Mouse (Mus musculus) spleen, adult 2 months (tissue): ENCODE results near the gene Cxcl9.

Experiments used
- CTCF ChIP-seq: fragments of 200-500 bp; IDR thresholded peaks from 2 replicates; pipeline ENCODE4 v1.5.1; 2011; ENCODE audit warnings: mild to moderate bottlenecking, inconsistent platforms; ENCODE audit not compliant: insufficient read depth, insufficient read length, insufficient replicate concordance; ENCODE audit errors: extremely low read depth
- POLR2A ChIP-seq: fragments of 200-500 bp; IDR thresholded peaks from 2 replicates; pipeline ENCODE4 v1.6.1; 2011; ENCODE audit warnings: low read depth, low read length, inconsistent platforms

- TF ChIP-seq CTCF (no peak), POLR2A (no peak)
These were observed 46.9 kb upstream of the Cxcl9 start for GRCm38 (mm10) chr5:92374721-92375142.
